Mouse (Mus musculus): ENCODE results near the gene Pigc. TPM values are rescaled to one million over a fixed set of nuclear protein-coding genes. Genes with fewer than 3 reads are reported as not detected.

Pigc gene
- polyA plus RNA-seq, 1 experiment: 18.9 TPM

DNA sequence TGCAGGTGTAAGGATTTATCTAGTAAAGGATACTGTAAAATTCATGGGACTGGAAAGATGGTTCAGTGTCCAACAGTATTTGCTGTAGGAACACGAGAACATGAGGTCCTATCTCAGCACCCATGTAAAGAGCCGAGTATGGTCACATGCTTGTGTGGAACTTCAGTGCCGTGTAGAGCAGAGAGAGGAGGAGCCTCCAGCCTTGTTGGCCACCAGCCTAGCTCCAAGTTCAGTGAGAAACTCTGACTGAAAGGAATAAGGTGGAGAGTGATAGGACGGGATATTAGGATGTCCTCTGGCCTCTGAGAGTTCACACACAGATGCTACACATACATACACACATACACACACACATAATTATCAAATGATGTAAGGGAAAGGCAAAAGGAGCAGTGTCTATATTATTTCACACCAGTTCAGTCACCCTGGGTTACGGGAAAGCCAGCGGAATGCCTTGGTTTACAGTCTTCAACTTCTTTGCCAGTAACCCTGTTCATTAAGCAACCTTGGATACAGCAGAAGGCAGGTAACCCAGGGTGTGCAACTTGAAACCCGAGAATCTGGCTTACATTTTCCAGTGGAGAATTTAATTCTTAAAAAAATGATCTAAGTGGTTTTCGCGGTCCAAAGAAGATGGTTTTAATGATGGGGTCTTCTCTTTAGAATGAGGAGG is 11.8 kb downstream of the Pigc start:
- Histone ChIP-seq H3K4me3 (no peak overlapping the region), H3K4me2 (ENCODE audit: low read depth) (no peak overlapping the region), H3K36me3 (ENCODE audit: control insufficient read depth, insufficient read depth) (no peaks in the 10 kb centered on the region), H3K79me2 (ENCODE audit: control insufficient read depth, insufficient read depth) (no peaks in the 10 kb centered on the region), H3K27me3 (ENCODE audit: control insufficient read depth, insufficient read depth, insufficient read length) (no peaks in the 10 kb centered on the region), H3ac (ENCODE audit: control insufficient read depth, insufficient read length) (no peak overlapping the region)
- TF ChIP-seq POLR2A (IDR thresholded peaks at IDR 0.05; ENCODE audit: insufficient read length, low read depth) (no peak), SRF (IDR thresholded peaks at IDR 0.05; ENCODE audit: control insufficient read depth, insufficient read length, low read depth) (no peak), POLR2AphosphoS2 (IDR thresholded peaks at IDR 0.05; ENCODE audit: insufficient read length, low read depth) (no peak)

DNA sequence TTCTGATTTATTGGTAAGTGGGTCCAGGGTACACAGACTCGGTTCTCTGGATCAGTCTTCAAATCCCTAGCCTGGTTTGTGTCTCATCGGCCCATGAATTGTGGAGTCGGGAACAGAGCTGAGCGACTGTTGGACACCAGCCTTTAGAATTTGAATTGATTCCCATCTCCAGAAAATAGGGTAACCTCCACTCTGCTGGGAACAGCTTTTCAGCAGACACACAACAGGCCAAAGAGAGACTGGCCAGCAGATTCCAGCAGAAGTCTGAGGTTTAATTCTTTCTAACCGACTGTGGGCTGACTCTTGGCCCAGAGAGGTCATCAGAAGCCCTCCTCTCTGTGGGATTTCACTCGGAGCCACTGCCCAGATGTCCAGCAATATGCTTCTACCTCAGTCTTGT is 14.5 kb downstream of the Pigc start:
- Histone ChIP-seq H3K27me3 (ENCODE audit: control insufficient read depth, insufficient read depth, insufficient read length) (no peaks in the 10 kb centered on the region), H3K36me3 (ENCODE audit: control insufficient read depth, insufficient read depth) (no peaks in the 10 kb centered on the region), H3K79me2 (ENCODE audit: control insufficient read depth, insufficient read depth) (no peaks in the 10 kb centered on the region), H3K4me3 (no peak overlapping the region), H3K4me2 (ENCODE audit: low read depth) (no peak overlapping the region), H3ac (ENCODE audit: control insufficient read depth, insufficient read length) (no peak overlapping the region)
- TF ChIP-seq MAX (IDR thresholded peaks at IDR 0.05; ENCODE audit: low read depth) (no peak), MYOG (IDR thresholded peaks at IDR 0.05; ENCODE audit: control insufficient read depth in 1 of 3, insufficient read depth in 1 of 3, insufficient read length in 2 of 3, low read depth in 2 of 3) (no peak), USF1 (IDR thresholded peaks at IDR 0.05; ENCODE audit: low read depth) (no peak)

DNA sequence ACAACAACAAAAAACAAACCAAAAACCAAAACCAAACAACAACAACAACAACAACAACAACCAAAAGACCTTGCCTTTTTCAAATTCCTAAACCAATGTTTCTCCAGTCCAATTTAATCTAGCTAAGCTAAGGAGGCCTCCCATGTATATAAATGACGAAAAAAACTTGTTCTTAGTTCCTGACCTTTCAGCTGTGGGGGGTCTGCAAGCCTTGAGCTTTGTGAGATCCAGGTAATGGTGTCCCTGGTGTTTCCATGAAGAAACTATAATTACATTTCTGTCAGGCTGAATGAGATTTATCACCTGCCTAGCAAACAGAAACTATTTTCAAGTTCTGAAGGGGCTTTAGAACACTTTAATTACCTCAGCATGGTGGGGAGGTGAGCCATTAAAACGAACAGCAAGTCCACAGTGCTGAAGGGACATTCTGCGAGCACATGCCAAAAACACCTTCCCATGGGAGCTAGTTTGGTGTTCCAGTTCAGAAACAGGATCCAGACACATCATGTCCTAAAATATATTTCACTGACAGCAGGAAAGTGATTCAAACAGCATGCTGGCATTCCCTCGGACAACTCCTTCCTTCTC is 15.1 kb downstream of the Pigc start:
- TF ChIP-seq SRF (IDR thresholded peaks at IDR 0.05; ENCODE audit: control insufficient read depth, insufficient read length, low read depth) (no peak), USF1 (IDR thresholded peaks at IDR 0.05; ENCODE audit: low read depth) (no peak)
- Histone ChIP-seq H3K36me3 (ENCODE audit: control insufficient read depth, insufficient read depth) (no peaks in the 10 kb centered on the region), H3K4me2 (ENCODE audit: low read depth) (no peak overlapping the region), H3K4me3 (no peak overlapping the region), H3K79me2 (ENCODE audit: control insufficient read depth, insufficient read depth) (no peaks in the 10 kb centered on the region), H3K27me3 (ENCODE audit: control insufficient read depth, insufficient read depth, insufficient read length) (no peaks in the 10 kb centered on the region), H3ac (ENCODE audit: control insufficient read depth, insufficient read length) (no peak overlapping the region)

DNA sequence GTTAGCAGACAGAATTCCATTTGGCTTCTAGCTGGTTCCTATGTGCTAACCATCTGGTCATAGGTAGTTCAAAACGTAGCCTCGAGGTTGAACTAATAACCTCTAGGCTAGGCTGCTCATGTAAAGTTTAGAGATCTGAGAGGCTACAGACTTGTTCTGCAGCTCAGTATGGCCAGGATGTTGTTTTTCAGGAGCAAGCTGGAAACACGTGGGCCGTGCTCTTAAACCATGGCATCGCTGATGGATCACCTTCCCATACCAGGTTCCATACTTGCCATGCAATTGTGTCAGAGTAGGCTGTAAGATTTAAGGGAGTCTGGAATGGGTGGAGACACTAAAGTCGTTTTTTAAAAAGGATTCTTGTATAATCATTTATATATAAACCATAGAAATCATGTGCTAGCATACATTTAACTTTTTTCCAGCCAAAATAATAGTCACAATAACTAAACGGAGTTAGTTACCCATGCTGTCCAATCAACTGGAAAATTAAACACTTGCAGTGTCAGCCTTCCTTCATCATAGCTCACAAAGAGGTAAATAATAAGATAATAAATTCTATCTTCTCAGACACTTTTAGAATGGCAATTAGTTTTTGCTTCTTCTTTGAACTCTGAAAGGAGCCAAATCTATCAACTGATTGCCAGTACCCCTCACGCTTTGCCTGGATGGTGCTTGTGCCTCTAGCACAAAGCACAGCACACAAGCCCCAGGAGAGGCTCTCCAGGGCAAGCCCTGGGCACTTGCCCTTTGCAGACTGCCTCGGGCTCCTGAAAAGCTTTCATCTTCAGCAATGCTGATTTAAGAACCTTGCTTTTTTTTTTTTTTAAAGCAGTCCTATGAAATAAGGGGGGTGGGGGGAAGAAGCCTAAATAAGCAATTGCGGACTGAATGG is 21.9 kb downstream of the Pigc start:
- Histone ChIP-seq H3ac (ENCODE audit: control insufficient read depth, insufficient read length) (no peak overlapping the region), H3K4me2 (ENCODE audit: low read depth) (no peak overlapping the region), H3K36me3 (ENCODE audit: control insufficient read depth, insufficient read depth) (no peaks in the 10 kb centered on the region), H3K27me3 (ENCODE audit: control insufficient read depth, insufficient read depth, insufficient read length) (no peaks in the 10 kb centered on the region), H3K79me2 (ENCODE audit: control insufficient read depth, insufficient read depth) (no peaks in the 10 kb centered on the region), H3K4me3 (no peak overlapping the region)
- TF ChIP-seq TCF3 (IDR thresholded peaks at IDR 0.05; ENCODE audit: insufficient read length, low read depth): no peak
- TF ChIP-seq CEBPB (IDR thresholded peaks at IDR 0.05; ENCODE audit: insufficient read depth, poor library complexity, severe bottlenecking): no peak
- no peak for TF ChIP-seq POLR2AphosphoS2 (IDR thresholded peaks at IDR 0.05; ENCODE audit: insufficient read length, low read depth)
- no peak for TF ChIP-seq POLR2A (IDR thresholded peaks at IDR 0.05; ENCODE audit: insufficient read length, low read depth)
- no peak for TF ChIP-seq E2F4 (IDR thresholded peaks at IDR 0.05; ENCODE audit: insufficient read depth)
- no peak for TF ChIP-seq SRF (IDR thresholded peaks at IDR 0.05; ENCODE audit: control insufficient read depth, insufficient read length, low read depth)
- TF ChIP-seq TCF12 (IDR thresholded peaks at IDR 0.05; ENCODE audit: insufficient read depth, poor library complexity, severe bottlenecking): no peak
- no peak for TF ChIP-seq REST (IDR thresholded peaks at IDR 0.05; ENCODE audit: insufficient read depth, insufficient read length)
- TF ChIP-seq MYOD1 (IDR thresholded peaks at IDR 0.05; ENCODE audit: control insufficient read depth in 1 of 3, insufficient read length in 2 of 3, low read depth in 2 of 3): no peak
- TF ChIP-seq MAX (IDR thresholded peaks at IDR 0.05; ENCODE audit: low read depth): no peak
- TF ChIP-seq MYOG (IDR thresholded peaks at IDR 0.05; ENCODE audit: control insufficient read depth in 1 of 3, insufficient read depth in 1 of 3, insufficient read length in 2 of 3, low read depth in 2 of 3): no peak
- no peak for TF ChIP-seq USF1 (IDR thresholded peaks at IDR 0.05; ENCODE audit: low read depth)

DNA sequence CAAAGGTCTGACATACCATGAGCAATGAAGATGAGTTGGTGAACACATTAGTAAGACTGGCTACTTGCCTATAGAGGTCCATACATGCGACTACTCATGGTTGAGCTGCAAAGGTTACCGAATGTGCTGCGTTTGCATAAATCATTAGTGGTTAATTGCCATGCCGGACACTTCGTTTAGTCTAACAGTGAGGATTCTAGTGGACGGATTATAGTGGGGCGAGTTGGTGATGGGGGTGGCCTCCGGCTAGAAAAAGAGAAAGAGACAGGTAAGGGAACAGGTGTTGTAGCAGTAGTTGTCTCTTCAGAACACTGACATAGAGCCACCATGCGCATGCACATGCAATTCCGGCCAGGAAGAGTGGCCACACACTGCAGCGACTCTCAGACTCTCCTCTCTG is 22.9 kb downstream of the Pigc start:
- Histone ChIP-seq H3K4me3 (no peak overlapping the region), H3ac (ENCODE audit: control insufficient read depth, insufficient read length) (no peak overlapping the region), H3K79me2 (ENCODE audit: control insufficient read depth, insufficient read depth) (no peaks in the 10 kb centered on the region), H3K4me2 (ENCODE audit: low read depth) (no peak overlapping the region), H3K36me3 (ENCODE audit: control insufficient read depth, insufficient read depth) (no peaks in the 10 kb centered on the region), H3K27me3 (ENCODE audit: control insufficient read depth, insufficient read depth, insufficient read length) (no peaks in the 10 kb centered on the region)
- TF ChIP-seq CEBPB (IDR thresholded peaks at IDR 0.05; ENCODE audit: insufficient read depth, poor library complexity, severe bottlenecking) (no peak), TCF12 (IDR thresholded peaks at IDR 0.05; ENCODE audit: insufficient read depth, poor library complexity, severe bottlenecking) (no peak), REST (IDR thresholded peaks at IDR 0.05; ENCODE audit: insufficient read depth, insufficient read length) (no peak), POLR2A (IDR thresholded peaks at IDR 0.05; ENCODE audit: insufficient read length, low read depth) (no peak), E2F4 (IDR thresholded peaks at IDR 0.05; ENCODE audit: insufficient read depth) (no peak), MYOG (IDR thresholded peaks at IDR 0.05; ENCODE audit: control insufficient read depth in 1 of 3, insufficient read depth in 1 of 3, insufficient read length in 2 of 3, low read depth in 2 of 3) (no peak), SRF (IDR thresholded peaks at IDR 0.05; ENCODE audit: control insufficient read depth, insufficient read length, low read depth) (no peak)

Measured in myocyte (in vitro differentiated cells).